Mouse (Mus musculus): ENCODE results near the gene Ankfy1.
A peak's percentile ranks its signal among the peaks of the same experiment; 100 is the strongest.
"Not testable (repeated sequence)": the region's sequence is repeated elsewhere in the genome, so short reads cannot be mapped to it uniquely, and the experiment has no call there.

Gene Ankfy1

DNA sequence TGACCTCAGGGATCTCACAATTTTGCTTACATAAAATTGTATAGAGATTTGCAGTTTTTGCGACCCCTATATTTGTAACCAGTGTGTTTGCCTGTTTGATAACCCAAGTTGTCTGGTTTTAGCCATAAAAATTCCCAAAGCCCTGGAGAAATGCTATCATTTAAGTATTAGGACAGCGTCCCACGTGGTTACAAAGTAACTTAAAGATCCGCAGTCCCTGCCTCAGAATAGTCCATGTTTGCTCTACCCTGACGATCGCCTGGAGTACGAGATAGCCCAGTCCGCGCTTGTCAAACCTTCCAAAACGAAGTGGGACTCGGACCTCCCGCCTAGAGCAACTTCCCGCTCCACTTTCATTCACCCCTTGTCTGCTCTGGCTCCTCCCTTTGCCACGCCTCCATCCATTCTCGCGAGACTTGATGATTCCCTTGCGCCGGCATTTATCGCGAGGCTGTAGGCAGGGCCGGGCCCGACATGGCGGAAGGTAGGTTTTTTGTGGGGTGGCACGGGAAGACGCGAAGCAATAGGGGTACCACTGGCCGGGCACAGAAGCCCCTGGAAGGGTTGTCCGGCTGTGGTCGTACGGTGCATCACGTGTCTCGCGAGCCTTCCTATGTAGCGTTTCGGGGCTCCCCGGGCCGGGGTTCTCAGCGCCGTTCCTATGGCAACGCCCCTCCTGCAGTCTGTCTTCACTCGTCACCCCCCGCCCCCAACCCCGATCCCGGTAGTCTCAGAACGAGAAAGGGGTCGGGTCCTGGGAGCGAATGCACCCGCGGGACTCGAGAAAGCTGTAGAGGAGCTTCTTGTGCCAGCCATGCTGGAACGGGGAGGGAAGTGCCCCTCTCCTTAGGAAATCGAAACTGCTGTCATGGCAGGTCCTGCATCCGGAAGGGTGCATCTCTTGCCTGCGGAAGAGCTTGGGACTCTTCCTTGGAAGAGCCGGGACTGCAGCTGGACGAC, at the start of gene Ankfy1:
Gene Ankfy1, plus strand, starts transcription at position 456 of the 960 bp plus-strand sequence.
- peak; percentile 99 for DNase-seq

DNA sequence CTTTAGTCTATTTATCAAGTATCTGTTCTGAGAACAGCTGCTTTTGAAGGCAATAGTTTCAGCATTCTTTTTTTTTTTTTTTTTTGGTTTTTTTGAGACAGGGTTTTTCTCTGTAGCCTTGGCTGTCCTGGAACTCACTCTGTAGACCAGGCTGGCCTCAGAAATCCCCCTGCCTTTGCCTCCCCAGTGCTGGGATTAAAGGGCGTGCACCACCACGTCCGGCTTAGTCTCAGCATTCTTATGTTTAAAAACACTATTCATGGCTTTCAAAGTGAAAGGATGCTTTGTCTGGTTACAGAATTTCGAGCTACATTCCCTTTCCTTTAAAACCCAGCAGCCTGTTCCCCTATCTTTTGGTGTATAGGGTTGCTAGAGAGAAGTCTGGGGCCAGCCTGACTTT, 47.1 kb upstream of the Ankfy1 start:
- no peak for DNase-seq

DNA sequence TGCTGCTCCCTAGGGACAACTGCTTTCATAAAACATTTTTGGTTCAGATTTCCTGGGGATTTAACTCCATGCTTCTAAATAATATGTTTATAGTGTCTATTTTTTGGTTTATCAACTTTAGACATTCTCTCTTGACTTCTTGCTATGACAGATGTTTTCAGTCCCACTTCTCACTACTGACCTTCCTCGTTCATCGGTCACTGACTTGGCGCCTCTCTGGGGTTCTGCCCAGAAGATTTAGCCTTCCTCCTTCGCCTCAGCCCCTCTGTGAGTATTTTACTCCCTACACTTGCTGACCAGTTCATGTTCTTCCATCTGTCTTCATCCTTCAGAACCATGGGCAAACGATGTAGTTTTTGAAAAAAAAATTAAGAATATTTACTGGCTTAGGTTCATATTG, 44.4 kb upstream of the Ankfy1 start:
- DNase-seq, result no peak

DNA sequence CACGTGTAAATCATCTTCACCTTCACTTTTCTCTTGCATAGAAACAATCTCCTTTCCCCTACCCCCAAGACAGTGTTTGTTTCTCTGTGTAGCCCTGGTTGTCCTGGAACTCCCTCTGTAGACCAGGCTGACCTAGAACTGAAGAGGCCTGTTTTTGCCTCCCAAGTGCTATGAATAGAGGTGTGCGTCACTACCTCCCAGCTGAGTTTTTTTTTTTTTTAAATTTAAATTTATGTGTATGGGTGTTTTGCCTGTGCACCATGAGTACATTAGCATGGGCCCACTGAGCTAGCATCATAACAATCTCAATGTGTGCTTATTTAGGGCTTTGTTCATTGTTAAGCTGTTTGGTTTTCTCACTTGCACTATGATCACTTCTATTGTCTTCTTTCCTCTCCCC, 39.5 kb upstream of the Ankfy1 start:
- no peak for DNase-seq

DNA sequence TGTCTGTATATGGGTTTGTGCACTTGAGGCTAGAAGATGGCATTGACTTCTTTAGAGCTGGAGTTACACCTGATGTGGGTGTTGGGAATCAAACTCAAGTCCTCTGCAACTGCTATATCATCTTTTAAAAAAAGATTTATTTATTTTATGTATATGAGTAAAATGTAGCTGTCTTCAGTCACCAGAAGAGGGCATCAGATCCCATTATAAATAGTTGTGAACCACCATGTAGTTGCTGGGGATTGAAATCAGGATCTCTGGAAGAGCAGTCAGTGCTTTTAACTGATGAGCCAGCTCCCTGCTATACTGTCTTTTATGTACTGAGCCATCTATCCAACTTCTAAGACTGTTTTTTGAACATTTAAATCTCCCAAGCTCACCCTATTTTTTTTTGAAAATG, 29.9 kb upstream of the Ankfy1 start:
- peak; percentile 20 for DNase-seq

DNA sequence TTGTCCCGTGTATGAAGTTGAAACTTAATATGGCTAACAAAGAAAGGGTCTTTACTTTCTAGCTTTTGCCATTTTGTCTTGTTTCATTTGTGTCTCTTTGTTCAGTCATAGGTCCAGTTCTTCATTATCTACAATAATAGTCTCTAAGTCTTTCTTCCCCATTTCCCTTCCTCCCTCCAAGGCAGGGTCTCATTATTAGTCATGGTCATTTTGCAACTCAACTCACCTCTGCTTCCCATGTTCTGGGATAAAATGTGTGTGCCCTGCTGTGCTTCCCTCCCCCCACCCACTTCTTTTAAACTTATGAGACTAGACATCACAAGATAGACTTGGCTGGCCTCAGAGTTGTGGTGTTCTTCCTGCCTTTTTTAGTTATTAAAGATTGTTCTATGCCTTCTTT, 29.4 kb upstream of the Ankfy1 start:
- DNase-seq, result no peak

DNA sequence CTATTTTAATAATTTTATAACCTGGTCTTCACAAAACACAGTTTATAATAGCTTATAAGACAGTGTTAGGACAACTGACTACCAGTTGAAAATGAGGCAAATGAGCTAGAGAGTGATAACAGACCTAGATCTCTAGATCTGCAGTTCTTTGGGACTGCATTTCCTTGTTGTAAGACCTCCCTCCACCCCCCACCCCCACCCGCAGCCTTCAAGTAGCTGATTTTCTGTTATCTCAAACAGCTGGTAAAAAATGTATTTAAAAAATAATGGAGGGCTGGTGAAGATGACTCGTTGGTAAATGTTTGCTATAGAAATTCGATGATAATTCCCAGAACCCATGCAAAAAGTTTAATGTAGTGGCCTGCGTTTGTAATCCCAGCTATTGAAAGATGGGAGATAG, 25.2 kb upstream of the Ankfy1 start:
- DNase-seq, result no peak

DNA sequence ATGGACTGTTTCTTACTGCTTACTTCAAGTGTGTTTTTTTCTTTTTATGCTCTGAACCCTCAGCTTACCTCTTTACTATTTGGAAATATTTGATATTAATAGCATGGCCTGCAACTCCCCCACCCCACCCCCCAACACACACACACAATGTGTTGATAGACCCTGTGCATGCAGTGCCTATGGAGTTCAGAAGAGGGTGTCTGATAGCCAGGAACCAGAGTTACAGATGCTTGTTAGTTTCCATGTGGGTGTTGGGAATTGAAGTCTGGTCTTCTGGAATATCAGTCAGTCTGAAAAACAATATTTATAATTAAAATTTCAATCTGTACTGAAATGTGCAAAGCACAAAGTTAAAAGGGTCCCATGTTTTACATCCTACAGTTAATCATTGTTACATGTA, 19.2 kb upstream of the Ankfy1 start:
- no peak for DNase-seq

DNA sequence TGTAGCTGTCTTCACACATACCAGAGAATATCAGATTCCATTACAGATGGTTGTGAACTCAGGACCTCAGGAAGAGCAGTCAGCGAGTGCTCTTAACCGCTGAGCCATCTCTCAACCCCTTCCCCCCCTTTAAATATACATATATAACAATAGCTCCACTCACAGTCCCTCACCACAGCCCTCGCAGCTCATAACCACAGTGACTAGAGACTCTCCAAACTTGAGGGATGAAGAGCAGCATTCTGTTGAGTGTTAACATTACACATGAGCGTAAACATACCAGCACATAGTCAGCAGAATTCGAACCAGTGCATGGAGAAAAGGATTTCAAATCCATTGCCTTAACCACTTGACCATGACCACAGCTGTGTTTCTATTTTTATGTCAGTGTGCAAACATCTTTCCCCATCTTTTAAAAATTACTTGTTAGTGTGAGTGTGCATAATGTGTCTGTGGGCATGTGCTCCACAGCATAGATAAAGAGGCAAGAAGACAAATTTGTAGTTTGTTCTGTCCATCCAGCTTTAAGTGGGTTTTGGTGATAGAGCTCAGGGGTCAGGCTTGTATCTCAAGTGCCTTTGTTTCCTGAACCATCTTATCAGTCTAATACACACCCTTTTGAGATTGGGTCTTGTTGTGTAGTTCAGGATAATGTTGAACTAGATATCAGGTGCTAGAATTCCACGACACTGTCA, 18.4 kb upstream of the Ankfy1 start:
- DNase-seq, result no peak

DNA sequence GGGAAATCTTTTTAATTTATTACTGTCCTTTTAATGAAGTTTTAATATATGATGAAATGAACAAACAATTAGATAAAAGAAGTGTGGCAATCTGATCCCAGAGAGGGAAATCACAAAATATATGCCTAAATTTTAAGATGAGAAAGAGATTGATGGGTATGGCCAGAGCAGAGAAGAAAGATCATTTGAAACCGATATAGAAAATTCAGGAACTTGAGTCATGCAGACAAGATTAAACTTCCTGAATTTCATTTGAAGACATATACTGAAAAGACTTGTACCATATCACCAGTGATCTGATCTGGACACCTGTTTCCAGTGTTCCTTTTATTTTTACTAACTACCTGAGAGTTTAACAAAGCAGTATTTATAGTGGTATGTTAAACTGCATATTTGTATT, 17.4 kb upstream of the Ankfy1 start:
- DNase-seq, result no peak

DNA sequence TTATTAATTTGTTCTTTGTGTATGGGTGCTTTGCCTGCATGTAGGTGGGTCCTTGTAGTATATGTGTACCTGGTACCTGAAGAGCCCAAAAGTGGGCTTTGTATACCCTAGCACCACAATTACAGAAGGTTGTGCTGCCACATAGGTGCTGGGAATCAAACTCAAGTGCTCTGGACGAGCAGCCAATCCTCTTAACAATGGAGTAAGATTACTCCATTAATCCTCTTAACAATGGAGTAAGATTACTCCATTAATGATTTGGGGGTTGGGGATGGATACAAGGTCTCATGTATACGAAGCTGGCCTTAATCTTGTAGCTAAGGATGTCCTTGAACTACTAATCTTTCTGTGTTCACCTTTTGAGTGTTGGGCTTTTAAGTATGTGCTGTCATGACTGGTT, 14.5 kb upstream of the Ankfy1 start:
- no peak for DNase-seq

DNA sequence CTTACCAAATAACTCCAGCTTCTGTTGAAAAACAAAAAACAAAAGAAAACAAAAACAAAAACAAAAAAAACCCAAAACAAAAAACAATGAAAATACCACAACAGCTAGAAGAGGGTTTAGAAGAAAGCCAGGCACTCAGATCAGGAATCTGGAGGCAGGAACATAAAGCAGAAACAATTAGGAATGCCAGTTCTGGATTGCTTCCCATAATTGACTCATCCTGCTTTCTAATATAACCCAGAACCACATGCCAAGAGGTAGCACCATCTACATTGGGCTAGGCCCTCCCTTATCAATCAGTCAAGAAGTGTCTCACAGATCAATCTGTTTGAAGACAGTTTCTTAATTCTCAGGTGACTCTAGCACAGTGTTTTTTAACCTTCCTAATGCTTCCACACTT, 9.1 kb upstream of the Ankfy1 start:
- DNase-seq, result no peak

DNA sequence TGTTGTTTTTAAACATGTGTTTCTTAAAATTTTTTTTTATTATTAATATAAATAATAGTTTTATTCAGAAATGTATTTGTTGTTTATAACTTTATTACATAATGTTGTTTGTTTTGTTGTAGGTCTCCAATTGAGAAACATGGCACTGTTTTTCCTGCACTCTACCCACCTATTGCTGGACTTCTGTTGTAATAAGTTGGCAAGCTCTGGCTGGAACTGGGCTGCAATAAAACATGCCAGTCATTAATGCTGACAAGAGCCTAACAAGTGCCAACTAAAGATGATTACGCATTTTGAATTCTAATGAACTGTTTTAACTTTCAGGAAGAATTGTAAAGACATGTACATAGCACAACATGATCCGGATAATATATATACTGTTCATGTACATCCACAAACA, 6.4 kb upstream of the Ankfy1 start:
- no peak for DNase-seq

DNA sequence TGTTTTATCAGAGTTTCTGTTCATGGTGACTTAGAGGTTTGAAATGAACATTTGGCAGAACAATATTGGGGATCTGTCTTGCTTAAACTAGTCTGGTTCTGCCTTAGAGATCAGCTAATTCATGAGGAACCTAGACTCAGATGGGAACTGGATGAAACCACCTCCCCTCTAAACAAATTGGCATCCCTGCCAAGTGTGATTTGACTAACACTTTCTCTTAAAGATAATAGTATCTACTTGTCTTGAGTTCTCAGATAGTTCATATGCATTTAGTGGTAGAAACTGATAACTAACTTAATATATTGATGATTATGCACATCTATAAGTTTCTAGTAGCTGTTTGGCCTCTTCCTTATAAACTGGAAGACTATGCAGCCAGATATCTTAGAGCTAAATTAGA, 3.1 kb upstream of the Ankfy1 start:
- DNase-seq, result no peak

DNA sequence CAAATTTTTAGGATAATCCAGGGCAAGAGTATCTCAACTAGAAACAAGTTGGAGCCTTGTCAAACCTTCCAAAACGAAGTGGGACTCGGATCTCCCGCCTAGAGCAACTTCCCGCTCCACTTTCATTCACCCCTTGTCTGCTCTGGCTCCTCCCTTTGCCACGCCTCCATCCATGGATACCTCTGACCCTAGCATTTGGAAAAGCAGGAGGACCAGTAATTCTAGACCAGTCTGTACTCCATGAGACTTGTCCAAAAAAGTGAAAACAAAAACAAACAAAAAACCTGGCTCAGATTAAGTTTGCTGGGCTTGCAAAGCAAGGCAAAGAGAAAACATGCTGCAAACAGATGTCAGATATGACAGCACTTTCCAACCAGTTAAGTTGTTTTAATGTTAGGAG, 1.6 kb upstream of the Ankfy1 start:
- peak; percentile 30 for DNase-seq

DNA sequence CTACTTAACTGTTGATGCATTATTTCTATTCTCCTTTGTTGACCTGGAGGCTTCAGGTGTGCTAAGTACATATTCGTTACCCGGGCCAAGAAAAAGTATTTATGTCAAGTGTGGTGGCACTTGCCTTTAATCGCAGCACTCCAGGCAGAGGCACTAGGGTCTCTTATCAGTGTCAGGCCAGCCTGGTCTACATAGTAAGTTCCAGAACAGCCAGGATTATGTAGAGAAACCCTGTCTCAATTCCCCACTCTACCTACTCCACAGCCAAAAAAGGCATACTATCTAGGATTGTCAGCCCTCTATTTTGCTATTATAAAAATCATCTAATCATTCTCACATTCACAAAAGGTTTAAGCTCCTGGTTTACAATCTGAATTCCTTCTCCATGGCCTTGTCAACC, 691 bp upstream of the Ankfy1 start:
- DNase-seq, result no peak

DNA sequence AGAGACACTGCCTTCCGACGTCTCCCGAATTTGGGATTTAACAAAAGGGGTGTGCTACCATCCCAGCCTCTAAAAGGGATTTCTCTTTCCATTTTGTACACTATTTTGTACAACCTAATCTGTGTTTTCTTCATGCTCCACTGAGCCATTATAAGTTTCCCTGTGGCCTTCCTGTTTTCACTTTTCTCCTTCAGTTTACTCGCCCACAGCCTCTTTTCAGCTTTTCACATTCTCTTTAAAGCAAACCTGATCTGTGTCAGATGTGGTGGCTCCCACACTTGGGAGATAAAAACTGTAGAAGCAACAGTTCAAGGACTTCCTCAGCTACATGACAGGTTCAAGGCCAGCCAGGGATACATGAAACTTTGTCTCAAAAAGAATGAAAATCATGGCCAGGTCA, 2.5 kb downstream of the Ankfy1 start:
- DNase-seq, result no peak

DNA sequence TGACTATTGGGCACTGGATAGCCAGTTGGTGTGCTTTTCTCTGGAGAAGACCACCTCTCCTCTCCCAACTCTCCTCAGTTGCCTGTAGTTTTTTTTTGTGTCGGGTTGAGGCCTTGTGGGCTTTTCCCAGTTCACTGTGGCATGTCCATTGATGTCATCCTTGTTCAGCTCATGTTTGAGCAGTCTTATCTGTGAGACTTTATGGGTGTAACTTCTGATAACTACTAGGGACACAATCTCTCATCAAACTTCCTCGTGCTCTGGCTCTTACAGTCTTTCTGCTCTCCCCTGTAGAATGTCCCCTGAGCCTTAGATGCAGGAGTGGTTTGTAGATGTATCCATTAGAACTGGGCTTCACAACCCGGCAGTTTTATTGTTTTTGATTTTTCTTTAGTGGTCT, 5.2 kb downstream of the Ankfy1 start:
- no peak for DNase-seq

DNA sequence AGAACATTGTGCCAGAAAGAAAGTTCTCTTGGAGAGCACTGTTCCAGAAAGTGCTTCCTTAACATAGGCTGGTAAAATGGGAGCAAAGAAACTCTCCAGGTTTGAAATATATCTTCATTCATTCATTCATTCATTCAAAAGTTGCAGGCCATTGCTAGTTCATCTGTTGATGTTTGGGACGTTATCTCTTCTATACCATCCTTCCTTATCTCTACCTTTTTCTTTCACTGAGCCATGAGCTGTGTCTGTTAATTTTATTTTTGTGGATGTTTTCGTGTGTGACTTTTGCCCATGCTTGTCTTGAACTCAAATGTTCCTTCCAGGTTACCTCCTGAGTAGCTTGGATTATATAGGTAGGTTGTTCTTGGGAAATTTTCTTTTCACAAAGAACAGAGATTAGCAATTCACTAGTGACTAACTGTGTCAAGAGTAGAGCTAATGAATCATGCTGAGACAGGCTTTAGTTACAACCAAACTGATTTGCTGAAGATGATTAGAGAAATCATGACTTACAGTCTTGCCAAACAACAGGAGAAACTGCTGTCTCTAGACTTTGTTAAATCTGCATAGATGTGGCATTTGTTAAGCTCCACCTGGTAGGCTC, 6.7 kb downstream of the Ankfy1 start:
- DNase-seq, result no peak

DNA sequence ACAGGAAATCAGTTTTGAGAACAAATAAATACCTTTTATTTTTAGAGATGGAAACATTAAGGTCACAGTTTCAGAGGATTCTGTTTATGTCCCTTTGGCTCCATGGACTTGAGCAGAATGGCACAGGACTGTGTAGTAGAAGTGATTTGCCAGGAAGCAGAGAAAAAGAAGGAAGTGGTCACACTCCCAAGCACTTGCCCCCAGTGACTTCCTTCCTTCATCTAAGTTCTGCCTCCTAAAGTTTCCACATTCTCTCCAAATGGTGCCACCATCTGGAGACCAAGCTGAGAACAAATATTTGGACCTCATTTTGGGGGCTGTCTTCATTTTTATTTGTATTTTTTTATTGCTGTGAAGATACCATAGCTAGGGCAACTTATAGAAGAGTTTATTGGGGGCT, 7.5 kb downstream of the Ankfy1 start:
- DNase-seq, result no peak

DNA sequence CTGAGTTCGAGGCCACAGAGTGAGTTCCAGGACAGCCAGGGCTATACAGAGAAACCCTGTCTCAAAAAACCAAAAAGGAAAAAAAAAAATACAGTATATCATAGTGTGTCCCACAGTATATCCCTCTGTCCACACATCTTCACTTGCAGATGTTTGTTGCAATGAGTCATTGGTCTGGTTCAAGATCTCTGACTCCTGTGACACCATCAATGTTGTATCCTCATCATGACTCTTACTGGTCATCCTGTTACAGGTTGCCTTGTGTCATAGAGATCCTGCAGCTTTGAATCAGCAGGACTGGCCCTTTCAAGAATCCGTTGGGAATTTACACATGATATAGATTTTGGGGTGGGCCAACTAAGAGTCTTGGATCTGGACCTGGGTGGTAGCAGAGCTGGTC, 15.3 kb downstream of the Ankfy1 start:
- DNase-seq, result not testable (repeated sequence)

DNA sequence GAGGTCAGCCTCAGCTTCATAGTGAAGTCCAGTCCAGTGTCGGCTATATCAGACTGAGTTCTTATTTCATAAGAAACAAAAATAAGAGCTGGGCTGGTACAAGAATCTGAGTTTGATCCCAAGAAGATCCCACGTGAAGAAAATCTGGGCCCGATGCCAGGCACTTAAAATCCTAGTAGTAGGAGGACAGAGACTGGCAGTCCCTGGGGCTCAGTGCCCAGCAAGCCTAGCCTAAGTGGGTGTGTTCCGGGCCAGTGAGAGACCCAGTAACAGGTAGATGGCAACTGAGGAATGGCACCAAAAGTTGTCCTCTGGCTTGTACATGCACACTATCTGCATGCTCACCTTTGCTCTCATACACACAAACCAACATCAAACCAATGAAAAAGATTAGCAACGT, 22.9 kb downstream of the Ankfy1 start:
- no peak for DNase-seq

DNA sequence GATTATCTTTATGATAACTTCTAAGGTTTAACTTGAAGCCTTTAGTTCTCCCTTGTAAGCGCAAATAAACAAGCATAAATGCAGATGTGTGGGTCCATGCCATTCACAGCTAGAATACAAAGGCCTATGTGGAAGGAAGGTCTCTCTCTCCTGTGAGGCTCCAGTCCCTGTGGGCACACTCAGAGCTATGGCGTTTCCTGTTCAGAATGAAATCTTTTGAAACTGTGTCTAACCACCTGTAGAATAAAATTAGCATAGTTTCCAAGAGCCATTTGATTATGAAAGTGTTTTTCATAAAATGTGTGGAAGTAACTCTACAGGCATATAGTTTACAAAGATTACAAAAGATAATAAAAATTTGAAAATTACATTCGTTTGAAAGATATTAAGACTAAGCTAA, 28.4 kb downstream of the Ankfy1 start:
- no peak for DNase-seq

DNA sequence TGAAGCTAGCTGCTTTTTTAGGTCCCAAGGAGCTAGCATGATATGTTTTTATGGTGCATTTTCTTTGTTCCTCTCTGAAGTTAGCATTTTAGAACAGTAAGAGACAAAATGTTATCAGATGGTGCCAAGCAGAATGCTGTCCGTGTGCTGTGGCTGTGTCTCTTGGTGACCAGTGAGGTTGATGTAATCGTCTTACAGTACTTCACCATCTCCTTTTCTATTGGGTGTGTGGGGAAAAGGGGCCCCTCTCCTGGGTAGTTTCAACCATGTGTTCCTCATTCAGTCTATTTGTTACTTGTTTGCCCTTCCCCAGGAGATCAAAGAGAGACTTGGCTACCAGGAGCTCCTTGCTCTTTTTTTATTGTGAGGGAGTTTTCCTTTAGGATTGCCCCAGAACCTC, 33.4 kb downstream of the Ankfy1 start:
- no peak for DNase-seq
